Mouse (Mus musculus): ENCODE measurements around the gene Atp6v1fnb.

Atp6v1fnb gene

DNA sequence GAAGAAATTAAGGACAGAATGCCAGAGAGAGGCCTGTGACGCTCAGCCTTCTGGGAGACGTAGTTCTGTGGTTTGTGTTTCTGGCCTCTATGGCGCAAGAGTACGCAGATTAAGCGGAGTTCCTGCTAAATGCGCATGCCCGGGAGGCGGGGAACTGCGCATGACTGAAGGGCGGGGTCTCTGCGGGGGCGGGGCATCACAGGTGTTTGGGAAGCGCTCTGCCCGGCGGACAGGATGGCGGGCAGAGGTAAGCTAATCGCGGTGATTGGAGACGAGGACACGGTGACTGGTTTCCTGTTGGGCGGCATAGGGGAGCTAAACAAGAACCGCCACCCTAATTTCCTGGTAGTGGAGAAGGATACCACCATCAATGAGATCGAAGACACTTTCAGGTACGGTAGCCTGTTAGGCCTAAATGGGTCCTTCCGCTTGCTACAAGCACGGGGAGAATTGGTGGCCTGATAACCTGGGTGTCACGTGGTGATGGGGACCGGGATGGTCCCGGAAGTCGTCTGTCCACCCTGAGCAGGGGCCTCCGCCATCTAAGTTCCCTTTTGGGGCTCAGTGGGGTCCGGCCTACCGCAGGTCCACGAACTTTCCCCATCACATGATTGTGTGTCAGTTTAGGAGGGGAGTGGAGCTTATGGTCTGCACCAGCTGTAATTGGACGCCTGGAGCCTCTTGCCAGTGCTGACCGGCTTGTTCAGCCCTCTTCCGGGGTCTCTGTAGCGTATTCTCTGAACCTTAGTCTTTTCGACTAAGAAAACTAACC is 3.5 kb upstream of the Atp6v1fnb start, which contains the start of gene Atp6v1f:
Gene Atp6v1f (plus strand): TSS at position 136 of the 772 bp plus-strand sequence.
- peak; percentile 98 for DNase-seq (ENCODE audit: low read depth, low spot score)

DNA sequence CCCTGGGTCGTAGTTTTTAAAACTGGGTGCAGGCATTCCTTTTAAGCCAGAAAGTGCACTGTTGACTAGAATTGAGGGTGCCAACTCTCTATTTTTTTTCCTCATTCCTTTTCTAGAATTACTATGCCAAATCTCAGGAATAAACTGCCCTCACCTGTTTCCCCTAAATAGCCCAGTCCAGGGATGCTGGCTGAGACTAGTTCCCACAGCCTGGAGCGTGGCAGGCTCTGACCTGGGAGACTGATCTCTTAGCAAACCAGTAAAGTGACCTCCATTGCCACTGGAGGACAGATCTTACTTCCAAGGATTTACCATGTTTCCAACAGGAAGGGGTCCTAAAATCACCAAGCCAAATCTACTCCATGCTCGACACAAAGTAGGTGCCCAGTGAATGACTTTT is 2.4 kb upstream of the Atp6v1fnb start:
- no peak for DNase-seq (ENCODE audit: low read depth, low spot score)

DNA sequence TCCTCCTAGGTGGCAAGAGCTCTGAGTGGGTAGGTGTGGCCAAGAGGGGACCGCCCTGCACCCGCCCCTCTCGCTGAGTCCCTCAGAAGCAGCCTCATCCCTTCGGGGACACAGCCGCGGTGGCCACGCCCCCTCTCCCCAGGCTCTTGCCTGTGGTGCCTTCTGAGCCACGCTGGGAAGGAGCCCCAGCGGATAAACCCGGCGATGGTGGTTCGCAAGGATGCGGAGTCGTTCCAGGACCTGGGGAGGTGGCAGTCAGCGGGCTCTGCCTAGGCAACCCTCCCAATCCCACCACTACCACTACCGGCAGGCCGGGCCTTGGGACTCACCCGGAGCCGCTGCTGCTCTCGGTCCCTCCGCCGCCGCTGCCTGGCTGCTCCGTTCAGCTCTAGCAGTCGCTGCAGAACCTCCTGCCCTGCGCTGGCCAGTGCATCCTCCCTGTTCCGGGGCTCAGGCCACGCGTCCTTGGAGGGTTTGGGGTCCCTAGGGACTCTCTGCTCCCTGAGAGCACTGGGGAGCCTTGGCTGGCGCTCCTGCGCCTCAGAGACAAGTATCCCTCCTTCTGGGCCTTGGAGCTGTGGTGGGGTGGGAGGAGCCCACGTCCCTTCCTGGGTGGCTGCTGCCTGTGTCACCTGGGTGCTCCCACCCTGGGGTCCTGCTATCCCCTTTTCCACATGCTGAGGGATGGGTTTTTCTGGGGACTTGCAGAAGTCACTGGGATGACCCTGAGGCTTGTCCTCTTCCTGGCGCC is 2.9 kb downstream of the Atp6v1fnb start:
- DNase-seq (ENCODE audit: low read depth, low spot score): no peak

DNA sequence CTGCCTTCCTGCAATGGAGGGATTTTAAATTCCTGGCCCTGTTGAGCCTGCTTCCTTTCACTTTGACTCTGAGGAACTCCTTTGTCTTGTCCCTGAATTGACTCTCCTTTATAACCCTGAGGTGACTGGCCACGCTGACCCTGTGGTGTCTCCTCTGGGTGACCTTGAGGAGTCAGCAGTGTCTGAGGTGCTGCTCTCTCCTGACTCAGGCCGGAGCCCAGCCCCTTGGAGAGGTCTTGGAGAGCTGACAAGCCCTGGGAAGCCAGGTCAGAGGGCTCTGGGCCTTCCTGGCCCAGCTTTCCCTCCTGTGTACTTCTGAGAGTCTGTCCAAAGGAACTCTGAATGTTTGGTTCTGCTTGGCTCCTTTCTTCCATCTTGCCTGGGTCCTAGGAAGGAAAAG is 3.5 kb downstream of the Atp6v1fnb start:
- no peak for DNase-seq (ENCODE audit: low read depth, low spot score)

DNA sequence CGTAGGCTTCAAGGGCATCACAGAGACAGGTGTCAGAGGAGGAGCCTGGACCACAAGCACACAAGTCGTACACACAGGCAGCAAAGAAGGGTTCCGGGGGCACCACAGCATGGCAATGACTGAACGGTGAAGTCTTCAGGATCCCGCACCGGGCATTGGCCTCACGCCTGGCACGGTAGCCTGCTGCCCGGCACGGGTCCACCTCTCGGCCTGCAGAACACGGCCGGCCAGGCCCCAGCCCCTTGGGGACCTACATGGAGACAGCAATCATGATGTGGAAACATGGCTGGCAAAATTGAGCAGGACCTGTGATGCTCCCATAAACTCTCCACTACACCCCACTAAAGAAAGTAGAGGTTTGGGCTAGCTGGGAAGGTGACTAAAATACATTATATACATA is 11.5 kb downstream of the Atp6v1fnb start:
- DNase-seq (ENCODE audit: low read depth, low spot score): no peak

DNA sequence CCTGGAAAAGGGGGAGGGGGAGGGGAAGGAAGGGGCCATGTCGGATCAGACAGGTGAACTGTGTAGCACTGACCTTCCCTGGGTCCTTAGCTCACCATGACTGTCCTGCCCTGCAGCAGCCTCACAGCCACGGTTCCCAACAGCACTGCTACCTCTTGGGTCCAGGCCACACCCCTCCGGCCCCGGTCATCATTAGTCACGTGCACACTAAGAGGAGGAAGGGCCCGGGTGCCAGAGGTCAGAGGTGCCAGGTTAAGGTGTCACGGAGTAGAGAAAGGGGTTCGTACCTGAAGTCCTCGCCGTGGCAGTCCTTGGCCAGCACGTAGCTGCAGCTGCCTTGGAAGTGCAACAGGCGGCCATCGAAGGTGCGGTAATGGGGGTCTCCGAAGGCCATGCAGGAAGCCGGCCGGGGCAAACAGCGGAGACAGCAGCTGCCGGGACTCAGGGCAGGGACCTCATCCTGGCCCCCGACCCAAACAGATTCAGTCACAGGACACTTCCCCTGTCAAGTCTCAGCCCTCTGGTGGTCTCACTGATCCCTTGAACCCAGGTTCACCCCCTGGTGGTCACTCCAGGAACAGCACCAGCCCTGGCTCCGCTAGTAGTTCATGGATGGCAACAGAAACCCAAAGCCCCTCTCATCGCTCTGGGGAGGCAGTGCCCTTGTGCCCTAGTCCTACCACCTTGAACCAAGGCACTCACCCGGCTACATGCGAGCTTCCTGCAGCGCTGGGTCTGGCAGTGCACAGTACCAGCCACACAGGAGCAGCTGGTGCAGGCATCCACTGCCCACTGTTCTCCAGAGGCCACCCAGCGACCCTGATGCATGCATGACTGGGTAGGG is 13.7 kb downstream of the Atp6v1fnb start:
- DNase-seq (ENCODE audit: low read depth, low spot score): peak; percentile 70

DNA sequence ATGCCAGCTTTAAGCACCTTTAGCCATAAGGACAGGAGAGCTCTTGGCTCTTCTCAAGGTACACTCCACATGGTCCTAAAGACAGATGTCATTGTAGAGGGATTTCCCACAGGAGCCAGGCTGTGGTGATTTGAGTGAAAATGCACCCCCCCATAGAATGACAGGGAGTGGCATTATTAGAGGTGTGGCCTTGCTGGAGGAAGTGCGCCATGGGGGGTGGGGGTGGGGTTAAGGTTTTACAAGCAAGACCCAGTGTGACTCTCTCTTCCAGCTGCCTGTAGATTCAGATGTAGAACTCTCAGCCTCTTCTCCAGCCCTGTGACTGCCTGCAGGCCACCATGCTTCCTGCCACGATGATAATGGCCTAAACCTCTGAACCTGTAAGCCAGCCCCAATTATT is 14.7 kb downstream of the Atp6v1fnb start:
- peak; percentile 57 for DNase-seq (ENCODE audit: low read depth, low spot score)

DNA sequence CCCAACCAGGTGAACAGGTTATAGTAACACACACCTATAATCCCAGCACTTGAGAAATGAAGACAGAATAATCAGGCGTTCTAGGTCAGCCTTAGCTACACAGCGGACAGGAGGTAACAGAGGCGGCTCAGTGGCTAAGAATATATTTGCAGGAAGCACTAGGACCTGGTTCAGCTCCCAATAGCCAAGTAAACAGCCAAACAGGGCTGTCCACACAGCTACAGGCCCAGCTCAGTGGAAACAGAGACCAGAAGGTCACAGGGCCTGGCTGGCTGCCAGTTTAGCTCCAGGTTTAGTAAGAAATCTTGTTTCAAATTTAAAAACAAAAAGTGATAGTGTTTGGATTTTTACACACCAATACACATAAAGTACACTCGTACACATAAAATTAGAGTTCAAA is 22.9 kb downstream of the Atp6v1fnb start:
- no peak for DNase-seq (ENCODE audit: low read depth, low spot score)

DNA sequence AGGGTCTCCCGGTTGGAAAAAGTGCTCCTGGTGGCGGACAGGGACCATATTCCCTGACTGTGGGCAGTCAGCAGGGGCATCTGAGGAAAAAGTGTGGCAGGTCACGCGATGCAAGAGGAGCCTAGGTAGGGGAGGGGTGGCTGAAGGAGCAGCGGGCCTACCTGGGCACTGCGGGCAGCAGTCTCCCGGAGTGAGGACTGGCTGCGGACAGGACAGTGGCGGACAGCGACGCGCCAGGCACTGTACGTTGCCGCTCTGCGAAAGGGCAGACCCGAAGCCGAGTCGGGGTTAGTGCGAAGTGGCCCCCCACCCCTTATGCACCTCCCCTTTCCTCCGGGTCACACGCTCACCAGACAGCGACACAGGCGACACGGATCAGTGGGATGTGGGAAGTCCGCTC is 25.0 kb downstream of the Atp6v1fnb start:
- DNase-seq (ENCODE audit: low read depth, low spot score): no peak

DNA sequence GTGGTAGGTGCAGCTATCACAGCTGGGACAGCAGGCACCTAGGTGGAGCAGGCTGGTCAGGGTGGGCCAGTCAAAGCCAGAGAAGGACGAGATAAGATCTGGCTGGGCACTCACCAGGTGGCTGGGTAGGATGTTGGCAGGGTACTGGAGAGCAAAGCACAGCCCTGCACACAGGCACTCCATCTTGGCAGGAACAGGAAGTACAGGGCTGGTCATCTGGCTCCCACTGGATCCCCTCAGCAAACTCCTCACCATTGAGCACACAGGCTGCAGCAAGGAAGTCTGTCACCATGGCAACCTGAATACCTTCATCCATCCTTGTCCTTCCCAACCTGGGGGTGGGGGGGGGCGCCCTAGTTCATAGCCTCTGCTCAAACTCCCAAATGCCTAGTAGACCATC is 26.6 kb downstream of the Atp6v1fnb start:
- DNase-seq (ENCODE audit: low read depth, low spot score): no peak

DNA sequence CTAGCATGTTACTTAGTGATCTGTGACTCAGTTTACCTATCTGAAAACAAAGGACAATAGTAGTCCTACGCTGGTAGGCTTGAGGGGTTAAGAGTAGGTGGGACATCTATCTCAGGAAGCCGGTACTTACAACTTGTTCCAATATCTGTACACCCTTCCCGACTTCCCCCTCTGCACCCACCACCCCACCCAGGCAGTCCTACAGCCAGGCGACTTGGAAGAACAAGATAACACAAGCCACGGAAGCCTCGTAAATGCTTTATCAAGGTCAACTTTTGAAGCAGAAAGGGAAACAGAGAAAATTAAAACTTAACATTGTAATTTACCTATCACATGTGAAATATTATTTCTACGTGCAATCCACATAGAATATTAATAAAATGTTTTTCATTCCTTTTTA is 28.9 kb downstream of the Atp6v1fnb start:
- no peak for DNase-seq (ENCODE audit: low read depth, low spot score)

DNA sequence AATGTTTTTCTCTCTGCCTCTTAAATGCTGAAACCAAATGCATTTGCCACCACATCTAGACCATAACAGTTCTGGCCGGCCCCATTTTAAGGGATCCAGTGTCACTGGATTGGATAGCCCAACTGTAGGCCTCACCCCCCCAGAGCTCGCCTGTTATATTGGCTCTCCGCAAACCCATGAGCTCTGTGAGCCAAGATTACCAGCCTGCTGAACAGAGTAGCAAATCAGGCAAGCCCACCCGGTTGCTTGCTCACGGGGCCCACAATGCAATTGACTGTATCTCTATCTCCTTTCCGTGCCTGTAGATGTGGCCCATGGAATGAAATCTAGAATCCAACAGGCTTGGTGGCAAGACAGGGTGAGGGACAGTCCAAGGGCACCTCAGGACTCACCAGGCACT is 29.6 kb downstream of the Atp6v1fnb start:
- DNase-seq (ENCODE audit: low read depth, low spot score): no peak

DNA sequence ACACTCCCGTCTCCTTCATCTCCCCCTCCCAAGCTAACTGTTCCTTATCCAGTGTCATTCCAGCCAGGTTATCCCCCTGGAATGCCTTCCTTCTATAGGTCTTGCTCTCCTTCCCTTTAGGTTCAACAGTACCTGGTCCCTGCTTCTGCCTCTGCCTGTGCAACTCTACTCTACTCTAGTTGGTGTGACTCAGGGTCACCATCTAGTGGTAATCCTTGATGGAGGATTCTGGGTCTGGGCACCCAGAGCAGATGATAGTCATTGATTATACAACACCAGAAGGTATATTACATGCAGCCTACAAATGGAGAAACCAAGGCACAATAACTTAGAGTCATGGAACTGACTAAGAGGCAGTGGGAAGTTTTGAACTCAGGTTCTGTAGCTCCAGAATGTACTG is 30.4 kb downstream of the Atp6v1fnb start:
- DNase-seq (ENCODE audit: low read depth, low spot score): peak; percentile 29

DNA sequence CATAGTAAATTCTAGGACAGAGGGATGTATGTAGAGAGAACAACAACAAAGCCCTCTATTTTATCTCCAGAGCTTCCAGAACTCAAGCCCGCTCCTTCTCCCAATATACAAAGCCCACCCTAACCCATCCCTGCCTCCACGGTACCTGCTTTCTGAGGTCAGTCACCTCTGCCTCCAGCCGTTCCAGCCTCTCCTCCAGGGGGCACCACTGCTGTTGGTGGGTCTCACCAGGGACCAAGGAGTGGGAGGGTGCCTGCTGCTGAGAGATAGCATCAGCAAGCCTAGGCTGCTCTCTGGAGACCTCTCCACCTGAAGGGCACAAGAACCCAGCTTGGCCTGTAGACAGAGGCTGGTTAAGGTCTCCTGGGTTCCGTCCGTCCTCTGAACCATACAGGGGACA is 34.3 kb downstream of the Atp6v1fnb start:
- DNase-seq (ENCODE audit: low read depth, low spot score): peak; percentile 17

DNA sequence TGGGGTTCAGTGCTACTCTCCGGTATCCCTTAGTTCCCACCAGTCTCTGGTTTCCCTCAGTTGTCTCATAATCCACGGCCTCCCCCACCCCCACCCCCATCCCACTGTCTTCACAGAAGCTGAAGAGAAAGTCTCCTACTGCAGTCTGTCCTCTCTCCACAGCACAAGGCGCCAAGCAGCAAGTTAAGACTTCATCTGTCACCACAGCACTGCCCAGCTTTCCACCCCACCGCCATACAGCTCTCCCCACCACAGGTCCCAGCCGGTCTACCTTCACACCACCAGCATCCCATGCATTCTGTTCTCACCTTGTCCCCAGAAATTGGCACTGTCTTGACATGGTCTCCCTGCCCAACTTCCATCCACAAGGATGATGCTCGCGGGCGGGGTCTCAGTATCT is 35.6 kb downstream of the Atp6v1fnb start:
- DNase-seq (ENCODE audit: low read depth, low spot score): no peak

DNA sequence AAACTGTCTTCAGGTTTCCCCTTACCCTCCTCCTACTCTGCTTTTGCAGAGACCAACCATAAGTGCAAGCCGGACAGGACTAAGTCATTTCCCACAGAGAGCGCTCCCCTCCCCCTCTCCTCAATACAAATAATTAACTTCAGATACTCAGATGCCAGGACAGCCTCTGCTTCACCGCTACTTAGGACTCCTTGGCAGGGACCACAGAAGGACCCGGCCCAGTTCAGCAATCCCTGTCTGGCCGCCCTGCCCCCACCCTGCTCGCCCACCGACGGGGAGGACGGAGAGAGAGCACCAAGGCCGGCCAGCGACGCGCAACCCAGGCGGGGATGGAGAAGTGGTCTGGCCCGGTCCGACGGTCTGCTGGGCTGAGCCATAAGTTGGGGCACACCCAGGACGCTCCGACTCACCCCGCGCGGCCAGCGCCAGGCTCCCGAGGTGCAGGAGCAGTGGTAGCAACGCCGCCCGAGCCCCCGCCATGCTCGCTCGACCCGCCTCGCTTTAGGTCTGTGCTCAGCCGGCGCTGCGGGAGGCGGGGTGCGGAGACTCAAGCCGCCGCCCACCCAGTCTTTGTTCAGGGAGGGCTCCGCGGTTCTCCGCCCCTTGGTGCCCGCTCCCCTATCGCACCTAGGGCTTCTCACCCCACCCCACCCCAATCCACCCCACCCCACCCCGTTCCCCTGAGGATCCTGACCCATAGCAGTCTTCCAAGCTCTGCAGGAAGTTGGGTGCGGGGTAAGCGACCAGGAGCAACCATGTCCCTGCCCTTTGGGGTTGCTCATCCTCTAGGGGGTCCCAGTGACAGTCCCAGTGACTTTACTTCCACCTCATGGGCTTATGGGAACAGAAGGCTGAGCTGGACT is 36.4 kb downstream of the Atp6v1fnb start, which contains the start of gene Kcp:
Gene Kcp (minus strand): TSS at position 506 of the 863 bp plus-strand sequence.
- no peak for DNase-seq (ENCODE audit: low read depth, low spot score)

DNA sequence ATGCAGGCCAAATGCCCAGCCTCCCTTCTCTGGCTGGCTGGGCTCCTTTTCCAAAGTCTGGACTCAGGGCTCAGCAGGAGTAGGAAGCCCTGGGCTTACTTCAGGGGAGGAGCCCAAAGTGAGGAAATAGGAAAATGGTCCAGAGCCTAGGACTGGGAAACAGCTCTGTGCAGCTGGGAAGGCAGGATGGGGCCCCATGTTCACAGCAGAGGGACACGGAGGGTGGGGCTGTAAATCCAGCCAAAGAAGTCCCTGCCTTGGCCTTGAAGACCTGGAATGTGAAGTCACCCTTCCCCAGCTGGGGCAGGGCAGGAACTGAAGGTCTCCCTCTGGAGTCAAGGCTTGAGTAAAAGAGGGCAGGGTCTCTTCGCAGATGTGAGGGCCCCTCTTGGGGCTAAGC is 37.8 kb downstream of the Atp6v1fnb start:
- no peak for DNase-seq (ENCODE audit: low read depth, low spot score)

DNA sequence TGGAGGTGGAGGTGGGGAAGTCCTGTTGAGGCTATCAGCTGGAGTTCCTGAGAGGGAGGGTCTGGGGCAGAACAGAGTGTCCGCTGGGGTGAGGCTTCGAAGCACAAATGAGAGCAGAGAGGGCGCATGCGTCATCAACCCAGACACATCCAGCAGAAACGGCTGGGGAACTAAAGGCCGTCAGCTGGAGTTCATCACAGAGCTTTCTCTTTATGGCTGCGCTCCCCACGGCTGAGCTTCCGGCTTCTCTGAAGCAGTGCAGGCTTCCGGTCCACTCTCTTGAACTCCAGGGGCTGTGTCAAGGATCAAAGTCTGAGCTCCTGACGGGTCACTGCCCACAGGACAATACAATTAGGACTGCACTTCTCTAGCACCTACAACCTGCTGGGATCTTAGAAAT is 42.0 kb downstream of the Atp6v1fnb start:
- no peak for DNase-seq (ENCODE audit: low read depth, low spot score)

DNA sequence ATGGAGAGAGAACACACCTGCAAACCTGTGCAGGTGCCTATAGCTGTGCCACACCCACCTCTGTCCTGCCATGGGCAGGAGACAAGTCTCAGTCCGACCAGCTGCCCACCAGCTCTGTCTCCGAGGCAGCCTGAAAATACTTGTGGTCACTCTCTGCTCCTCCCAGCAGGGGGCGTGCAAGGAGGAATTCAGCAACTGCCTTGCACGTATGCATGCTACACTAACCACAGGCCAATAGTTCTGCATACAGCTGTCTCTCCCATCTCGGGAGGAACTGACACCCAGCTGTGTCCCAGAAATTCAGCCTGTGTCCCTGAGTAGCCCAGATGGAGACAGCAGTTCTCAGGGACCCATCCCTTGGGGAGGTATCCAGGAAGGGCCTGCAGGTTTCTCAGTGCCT is 45.9 kb downstream of the Atp6v1fnb start:
- DNase-seq (ENCODE audit: low read depth, low spot score): peak; percentile 84

DNA sequence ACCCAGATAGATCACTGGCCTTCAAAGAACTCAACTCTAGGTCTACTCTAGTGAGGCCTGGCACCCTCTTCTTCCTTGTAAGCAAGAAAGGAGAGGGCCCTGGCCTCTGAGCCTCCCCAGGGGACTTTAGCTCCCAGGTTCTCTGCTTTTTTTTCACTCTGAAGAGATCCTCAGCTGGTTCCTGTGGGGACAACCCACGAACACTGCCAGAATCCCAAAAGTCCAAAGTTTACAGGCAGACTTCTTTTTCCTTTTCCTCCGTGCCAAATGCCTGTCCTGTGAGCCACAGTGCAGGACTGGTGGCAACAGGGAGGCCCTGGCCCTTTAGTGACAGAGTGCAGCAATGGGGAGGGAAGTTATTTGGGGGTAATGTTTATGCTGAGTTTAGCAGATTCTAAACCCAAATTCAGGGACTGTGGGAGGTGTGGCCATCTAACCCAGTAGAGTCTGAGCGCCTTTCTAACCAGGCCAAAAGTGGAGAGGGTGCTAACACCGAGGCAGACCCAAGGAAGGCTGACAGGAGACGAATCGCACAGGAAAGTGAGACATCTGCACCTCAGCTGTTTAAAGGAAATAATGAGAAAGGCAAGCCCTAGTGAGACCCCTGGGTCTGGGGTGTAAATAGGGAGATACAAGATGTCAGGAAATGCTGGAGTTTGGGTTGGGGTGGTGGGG is 51.5 kb downstream of the Atp6v1fnb start:
- DNase-seq (ENCODE audit: low read depth, low spot score): no peak

Data from A20 (cell line).